Mouse (Mus musculus) mature B cell (primary cell): ENCODE data around the gene Kmt2d.
"Not testable (repeated sequence)": the region's sequence is repeated elsewhere in the genome, so short reads cannot be mapped to it uniquely, and the experiment has no call there.

Source experiments
- in situ Hi-C: fragments of 300-500 bp; cut with MboI; formaldehyde crosslinking; loops from 2 replicates; pipeline ENCODE4 v1.14.3; 2019

Gene Kmt2d

DNA sequence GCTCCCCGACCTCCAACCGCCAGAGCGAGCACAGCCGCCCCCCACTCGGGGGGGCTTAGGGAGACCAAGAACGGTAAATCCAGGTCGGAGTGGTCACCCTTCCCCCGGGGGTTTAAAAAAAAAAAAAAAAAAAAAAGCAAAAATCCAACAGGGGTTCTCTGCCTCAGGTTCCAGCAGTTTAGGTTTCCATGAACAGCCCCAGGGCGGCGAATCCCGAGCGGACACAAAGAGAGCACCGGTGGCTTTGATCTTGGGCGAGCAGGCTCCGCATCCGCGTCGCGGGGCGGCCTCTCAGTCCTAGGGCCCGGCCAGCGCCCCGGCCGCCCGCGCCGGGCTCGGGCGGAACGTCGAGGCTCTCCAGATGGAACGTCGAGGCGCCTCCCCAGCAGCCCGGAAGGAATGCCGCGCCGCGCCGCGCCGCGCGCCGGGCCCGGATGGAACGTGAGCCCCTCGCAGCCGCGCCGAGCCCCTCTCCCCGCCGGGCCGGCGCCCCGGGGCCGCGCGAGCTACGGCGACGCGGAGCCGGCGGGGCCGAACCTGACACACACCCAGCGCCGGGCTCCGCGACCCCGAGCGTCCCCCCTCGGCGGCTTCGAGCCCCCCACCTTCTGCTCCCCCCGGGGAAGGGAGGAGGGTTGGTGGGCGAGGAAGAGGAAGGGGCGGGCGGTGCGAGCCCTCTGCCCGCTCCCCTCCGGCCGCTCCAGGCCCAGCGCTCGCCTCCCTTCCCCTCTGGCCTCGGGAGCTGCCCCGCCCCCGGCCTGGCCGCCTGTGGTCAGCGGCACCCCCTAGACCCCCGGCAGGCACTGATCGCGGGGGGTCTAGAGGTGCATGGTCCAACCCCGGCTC lies at the start of gene Kmt2d:
TSS of gene Kmt2d (minus strand) at position 135 of the 846 bp plus-strand sequence.
- in situ Hi-C loops, result no loop called here

- in situ Hi-C loops, result not testable (repeated sequence)
Observed at GRCm38 (mm10) chr15:98918499-98918895, 47.5 kb upstream of the Kmt2d start.

DNA sequence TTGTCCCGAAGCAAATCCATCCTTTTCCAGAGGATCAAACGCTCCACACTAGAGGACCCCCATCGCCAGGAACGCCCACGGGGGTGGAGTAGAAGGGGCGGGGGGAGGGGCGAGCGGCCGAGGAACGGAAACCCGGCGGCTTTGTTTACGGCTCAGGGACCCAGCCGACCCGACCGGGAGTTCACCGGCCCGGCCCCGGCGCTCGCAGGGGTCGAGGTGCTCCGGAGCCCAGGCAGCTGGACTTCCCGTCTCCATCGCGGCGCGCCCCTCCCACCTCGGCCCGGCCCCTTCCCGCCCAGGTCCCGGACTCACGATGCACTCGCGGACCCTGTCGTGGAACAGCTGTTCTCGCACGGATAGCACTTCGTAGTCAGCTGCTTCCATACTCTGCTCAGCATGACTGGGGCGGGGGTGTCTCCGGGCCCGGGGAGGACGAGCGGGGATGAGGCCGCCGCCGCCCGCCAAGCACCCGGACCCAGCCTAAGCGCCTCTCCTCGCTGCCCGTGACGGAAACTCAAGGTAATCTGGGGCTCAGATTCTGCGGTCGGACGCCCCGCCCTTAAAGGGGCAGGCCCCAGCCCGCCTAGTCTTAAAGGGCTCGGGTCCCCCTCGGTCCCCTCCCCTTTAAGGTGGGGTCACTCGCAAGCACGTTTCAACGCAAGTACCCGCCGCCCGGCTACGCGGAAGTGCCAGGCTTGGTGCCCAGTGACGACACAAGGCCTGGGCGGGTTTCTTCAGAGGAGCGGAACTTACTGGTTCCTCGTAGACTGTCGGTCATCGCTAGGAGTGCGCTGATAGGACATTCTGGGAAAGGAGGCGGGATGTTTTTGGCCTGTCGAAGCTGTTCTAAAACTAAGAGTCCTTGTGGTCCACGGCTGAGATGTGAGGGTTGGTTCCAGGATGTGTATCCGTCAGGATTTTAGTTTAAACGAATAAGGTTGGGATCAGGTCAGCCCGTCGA lies 46.8 kb upstream of the Kmt2d start, which contains the start of gene Lmbr1l:
TSS of gene Lmbr1l (minus strand) at position 694 of the 961 bp plus-strand sequence.
- in situ Hi-C loops, result no loop called here

- in situ Hi-C loops, result no loop called here
Observed at GRCm38 (mm10) chr15:98917091-98917490, 46.1 kb upstream of the Kmt2d start.

- in situ Hi-C loops, result no loop called here
Observed at GRCm38 (mm10) chr15:98916016-98916415, 45.0 kb upstream of the Kmt2d start.

DNA sequence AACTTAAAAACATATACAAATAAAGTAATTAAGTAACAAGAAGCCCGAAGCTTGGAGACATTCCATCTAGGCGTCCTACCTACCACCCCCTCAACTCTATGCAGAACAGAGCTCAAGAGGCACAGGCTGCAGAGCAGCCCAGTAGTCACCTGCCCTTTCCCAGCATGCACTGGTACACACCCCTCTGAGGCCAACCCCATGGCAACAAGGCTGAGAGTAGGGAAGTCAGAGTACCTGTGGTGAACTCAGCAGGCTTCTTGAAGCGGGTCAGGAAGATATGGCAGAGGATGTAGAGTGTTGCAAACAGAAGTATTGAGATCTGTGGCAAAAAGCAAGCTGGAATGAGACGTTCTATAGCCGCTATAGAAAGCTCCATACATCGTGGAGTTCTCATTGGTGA lies 43.9 kb upstream of the Kmt2d start:
- in situ Hi-C loops, result no loop called here

- in situ Hi-C loops, result no loop called here
Observed at GRCm38 (mm10) chr15:98904692-98905091, 33.7 kb upstream of the Kmt2d start.

GRCm38 (mm10) chr15:98902600-98902999 lies 31.6 kb upstream of the Kmt2d start:
- in situ Hi-C loops, result no loop called here

GRCm38 (mm10) chr15:98901530-98901929 lies 30.5 kb upstream of the Kmt2d start:
- in situ Hi-C loops, result no loop called here

- in situ Hi-C loops, result no loop called here
Observed at GRCm38 (mm10) chr15:98897928-98898800, 27.2 kb upstream of the Kmt2d start, which contains the start of gene Dhh. Dhh (minus strand) TSS chr15:98898540.

DNA sequence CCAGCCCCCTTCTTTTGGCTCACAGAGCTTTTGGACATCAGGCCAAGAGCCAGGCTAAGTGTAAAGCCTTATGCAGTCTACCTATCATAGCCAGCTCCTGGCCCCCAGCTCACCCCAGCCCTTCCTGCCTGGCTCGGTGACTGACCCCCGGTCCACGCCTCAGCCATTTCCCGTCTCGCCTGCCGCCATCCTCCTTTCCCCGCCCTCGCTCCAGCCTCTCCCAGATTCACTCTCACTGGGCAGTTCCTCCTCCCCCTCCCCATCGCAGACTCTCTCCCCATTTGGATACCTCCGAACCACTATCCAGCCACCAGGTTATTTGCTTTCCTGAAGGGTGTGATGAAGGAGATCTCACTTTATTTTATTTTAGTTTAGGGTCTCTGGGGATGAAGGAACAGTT lies 26.5 kb upstream of the Kmt2d start:
- in situ Hi-C loops, result no loop called here

GRCm38 (mm10) chr15:98895635-98896589 lies 24.9 kb upstream of the Kmt2d start:
- in situ Hi-C loops, result no loop called here

- in situ Hi-C loops, result no loop called here
Observed at GRCm38 (mm10) chr15:98894746-98895634, 24.0 kb upstream of the Kmt2d start.

GRCm38 (mm10) chr15:98893940-98894745 lies 23.1 kb upstream of the Kmt2d start, which contains the start of gene Rhebl1:
Rhebl1 (minus strand) TSS chr15:98894540.
- in situ Hi-C loops, result no loop called here

DNA sequence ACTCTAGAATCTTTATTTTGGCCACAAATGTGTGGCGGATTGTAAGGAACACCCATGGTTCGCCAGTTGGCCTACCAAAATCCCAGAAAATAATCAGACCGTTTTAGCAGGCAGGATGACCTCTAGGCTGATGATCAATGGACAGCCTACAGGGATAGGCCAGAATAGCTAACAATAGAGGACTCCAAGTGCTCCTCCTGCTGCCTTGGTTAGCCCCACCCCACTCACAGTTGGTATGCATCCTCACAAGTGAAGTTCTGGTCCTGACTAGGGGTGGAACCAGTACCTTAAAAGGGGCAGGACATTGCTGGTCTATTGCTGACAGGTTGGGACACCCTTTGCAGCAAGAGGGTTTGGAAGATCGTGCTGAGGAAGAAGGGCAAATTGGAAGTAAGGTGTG lies 22.0 kb upstream of the Kmt2d start:
- in situ Hi-C loops, result no loop called here

DNA sequence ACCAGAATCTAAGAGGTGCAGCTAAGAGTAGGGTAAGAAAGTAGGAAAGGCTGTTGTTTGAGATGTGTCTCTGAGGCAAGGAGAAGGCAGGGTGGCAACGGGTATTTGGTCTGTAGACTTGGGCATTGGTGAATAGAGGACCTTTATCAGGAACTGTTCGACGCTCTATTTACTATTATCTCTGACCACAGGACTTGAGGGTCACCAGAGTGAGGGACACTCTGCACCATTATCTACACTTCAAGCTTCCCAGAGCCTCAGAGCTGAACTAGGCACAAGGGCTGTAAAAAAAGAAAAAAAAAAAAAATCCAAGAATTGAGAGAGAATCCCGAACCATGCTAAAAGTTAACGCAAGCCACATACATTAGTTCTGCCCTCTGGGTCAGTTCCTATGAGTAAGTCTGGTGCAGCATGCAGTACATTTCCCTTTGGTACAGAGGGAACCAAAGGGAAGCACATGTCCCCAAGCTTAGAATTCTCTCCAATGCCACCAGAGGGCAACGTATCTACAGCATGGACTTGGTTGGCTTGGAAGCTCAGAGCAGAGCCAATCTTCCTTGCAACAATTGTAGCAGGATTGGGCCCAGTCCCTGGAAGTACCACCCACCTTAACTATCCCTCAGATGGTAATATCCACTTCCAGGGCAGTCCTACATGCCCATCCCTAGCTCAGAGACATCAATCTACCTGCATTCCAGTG lies 21.1 kb upstream of the Kmt2d start:
- in situ Hi-C loops, result no loop called here

DNA sequence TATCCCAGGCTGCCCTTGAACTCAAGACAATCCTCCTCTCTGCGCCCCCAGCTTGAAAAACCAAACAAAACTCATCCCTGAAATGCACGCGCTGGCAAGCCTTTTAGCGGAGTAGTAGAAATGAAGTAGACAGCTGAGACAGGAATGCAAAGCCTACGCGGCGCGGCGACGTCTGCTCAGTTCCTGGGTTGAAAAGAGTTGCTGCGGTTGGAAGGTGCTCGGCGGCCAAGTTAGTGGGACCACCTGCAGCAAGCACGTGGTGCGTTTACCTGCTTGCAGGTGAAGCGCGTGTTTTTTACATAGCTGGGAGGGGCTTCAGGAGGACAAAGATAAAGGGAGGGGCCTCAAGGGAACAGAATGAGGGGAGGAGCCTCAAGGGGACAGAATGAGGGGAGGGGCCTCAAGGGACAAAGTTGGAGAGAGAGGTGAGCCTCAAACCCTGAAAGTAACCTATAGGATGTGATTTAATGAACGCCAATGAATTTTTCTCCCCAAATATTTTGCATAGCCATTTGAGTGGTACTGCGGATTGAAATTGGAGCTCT lies 20.3 kb upstream of the Kmt2d start:
- in situ Hi-C loops, result no loop called here
